Mouse (Mus musculus): ENCODE results near the gene S100a5. TPM values are rescaled to one million over a fixed set of nuclear protein-coding genes. Genes with fewer than 3 reads are reported as not detected.

The S100a5 gene
- not detected in 2 replicates for total RNA-seq (2017)

- ATAC-seq (replicated peaks; ENCODE audit: low read depth, poor library complexity, severe bottlenecking): no peak
Measured at GRCm38 (mm10) chr3:90608223-90608622, at the start of gene S100a5. S100a5 (plus strand) TSS chr3:90608523.

DNA sequence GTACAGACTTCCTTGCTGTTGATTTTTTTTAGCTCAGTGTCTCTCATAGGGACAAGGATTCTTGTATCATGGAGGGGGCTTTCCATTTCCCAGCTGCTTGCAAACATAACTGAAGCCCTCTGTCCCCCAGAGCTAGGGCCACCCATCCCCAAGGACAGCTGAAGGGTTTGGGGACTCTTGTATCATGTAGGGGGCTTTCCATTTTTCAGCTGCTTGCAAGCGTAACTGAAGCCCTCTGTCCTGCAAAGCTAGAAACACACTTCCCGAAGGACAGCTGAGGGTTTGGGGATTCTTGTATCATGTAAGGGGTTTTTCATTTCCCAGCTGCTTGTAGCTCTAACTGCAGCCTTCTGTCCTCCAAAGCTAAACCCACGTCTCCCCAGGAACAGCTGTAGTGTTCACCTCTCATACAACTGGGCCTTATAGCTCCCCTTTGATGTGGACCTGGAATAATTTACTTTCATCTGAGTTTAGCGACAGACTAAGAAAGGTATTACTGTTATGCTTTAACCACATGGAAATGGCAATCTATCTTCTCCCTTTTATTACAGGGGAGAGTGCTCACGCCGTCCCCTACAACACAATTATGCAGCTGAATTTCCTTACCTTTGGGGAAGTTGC lies 48.2 kb upstream of the S100a5 start, which contains the start of gene S100a3:
TSS of gene S100a3 (plus strand) at position 571 of the 621 bp plus-strand sequence.
- no peak for ATAC-seq (replicated peaks; ENCODE audit: low read depth, poor library complexity, severe bottlenecking)

DNA sequence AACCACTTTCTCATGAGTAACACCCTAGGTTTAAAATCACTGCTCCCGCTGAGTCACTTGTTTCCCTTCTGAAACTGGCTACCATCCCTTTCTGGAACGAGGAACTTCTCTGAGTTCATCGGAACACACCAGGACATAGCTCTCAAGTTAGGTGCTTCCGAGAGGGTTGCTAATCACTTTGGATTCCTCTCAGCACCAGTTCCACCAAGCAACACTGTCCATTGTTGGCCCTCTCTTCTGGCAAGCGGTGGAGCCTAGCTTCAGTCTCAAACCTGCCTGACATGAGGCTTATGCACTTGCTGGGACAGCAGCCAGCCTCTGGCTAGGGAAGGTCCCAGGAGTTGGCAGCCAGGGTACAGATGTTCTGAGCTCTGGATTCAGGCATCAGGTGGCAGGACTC lies 33.6 kb upstream of the S100a5 start:
- no peak for ATAC-seq (replicated peaks; ENCODE audit: low read depth, poor library complexity, severe bottlenecking)

- no peak for ATAC-seq (replicated peaks; ENCODE audit: low read depth, poor library complexity, severe bottlenecking)
Measured at GRCm38 (mm10) chr3:90575320-90575719, 33.0 kb upstream of the S100a5 start.

- ATAC-seq (replicated peaks; ENCODE audit: low read depth, poor library complexity, severe bottlenecking): no peak
Measured at GRCm38 (mm10) chr3:90576351-90577001, 31.8 kb upstream of the S100a5 start.

- no peak for ATAC-seq (replicated peaks; ENCODE audit: low read depth, poor library complexity, severe bottlenecking)
Measured at GRCm38 (mm10) chr3:90579433-90579832, 28.9 kb upstream of the S100a5 start.

DNA sequence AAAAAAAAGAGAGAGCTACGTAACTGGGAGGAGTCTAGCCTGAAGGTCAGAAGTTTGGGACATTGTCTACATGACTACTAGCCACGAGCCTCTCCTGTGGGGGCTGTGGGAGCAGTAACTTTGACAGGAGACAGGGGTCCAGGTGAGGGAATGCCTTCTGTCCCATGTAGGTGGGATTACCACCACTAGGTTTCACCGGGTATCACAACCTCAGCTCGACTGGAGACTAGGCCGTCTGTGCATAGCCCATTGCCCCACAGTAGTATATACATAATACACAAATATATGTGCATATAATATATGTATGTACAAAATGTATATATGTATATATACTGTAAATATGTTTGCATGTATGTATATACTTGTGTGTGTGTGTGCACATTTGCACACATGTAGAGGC lies 27.2 kb upstream of the S100a5 start:
- ATAC-seq (replicated peaks; ENCODE audit: low read depth, poor library complexity, severe bottlenecking): no peak

GRCm38 (mm10) chr3:90582156-90582555 lies 26.2 kb upstream of the S100a5 start:
- ATAC-seq (replicated peaks; ENCODE audit: low read depth, poor library complexity, severe bottlenecking): no peak

GRCm38 (mm10) chr3:90582556-90582955 lies 25.8 kb upstream of the S100a5 start:
- no peak for ATAC-seq (replicated peaks; ENCODE audit: low read depth, poor library complexity, severe bottlenecking)

DNA sequence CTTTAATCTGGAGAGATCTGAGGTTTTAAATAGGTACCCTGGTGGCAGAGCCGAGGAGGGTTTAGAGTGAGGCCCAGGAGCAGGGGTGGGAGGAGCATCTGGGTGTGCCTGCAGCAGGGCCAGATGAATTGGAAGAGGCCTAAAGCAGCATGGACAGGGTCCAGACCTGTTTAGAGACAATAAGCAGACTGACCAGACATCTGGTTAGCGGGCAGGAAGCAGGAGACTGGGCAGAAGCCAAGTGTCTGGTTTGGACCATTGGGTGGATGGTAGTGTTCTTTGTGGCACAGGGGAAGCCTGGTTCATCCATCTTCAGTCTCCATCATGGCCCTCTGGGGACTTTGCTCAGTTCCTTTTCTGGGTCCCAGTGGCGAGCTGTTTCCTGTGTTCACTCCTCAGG lies 24.4 kb upstream of the S100a5 start:
- ATAC-seq (replicated peaks; ENCODE audit: low read depth, poor library complexity, severe bottlenecking): no peak

- peak; percentile 50 for ATAC-seq (replicated peaks; ENCODE audit: low read depth, poor library complexity, severe bottlenecking)
Measured at GRCm38 (mm10) chr3:90585595-90585994, 22.7 kb upstream of the S100a5 start.

- ATAC-seq (replicated peaks; ENCODE audit: low read depth, poor library complexity, severe bottlenecking): no peak
Measured at GRCm38 (mm10) chr3:90586016-90586643, 22.2 kb upstream of the S100a5 start.

DNA sequence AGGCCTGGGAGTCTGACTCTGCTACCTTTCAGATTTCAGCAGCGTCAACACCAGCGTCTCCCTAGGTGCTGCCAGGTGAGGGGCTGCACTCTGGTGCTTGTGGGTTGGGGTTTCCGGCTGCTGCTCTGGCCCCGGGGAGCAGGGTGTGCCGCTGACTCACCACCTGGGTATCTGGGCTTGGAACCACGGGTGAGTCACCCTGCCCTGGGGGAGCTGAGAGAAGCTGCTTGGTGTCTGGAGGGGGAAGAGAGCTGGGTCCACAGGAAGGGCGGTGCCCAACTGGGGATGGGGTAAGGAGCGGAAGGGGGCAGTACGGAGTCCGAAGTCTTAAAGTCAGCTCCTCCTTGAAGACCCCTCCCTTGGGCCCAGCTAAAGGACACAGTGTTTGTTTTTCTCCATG lies 21.4 kb upstream of the S100a5 start:
- peak; percentile 82 for ATAC-seq (replicated peaks; ENCODE audit: low read depth, poor library complexity, severe bottlenecking)

- ATAC-seq (replicated peaks; ENCODE audit: low read depth, poor library complexity, severe bottlenecking): no peak
Measured at GRCm38 (mm10) chr3:90587361-90588101, 20.8 kb upstream of the S100a5 start.

GRCm38 (mm10) chr3:90589390-90589789 lies 18.9 kb upstream of the S100a5 start:
- peak; percentile 45 for ATAC-seq (replicated peaks; ENCODE audit: low read depth, poor library complexity, severe bottlenecking)

GRCm38 (mm10) chr3:90589947-90590346 lies 18.4 kb upstream of the S100a5 start, which contains the start of gene S100a2:
S100a2 (plus strand) TSS chr3:90590247.
- ATAC-seq (replicated peaks; ENCODE audit: low read depth, poor library complexity, severe bottlenecking): no peak

GRCm38 (mm10) chr3:90594466-90594865 lies 13.9 kb upstream of the S100a5 start:
- no peak; the same call in 1 of the 2 replicates for ATAC-seq (replicated peaks; ENCODE audit: low read depth, poor library complexity, severe bottlenecking)

GRCm38 (mm10) chr3:90595556-90595955 lies 12.8 kb upstream of the S100a5 start:
- no peak for ATAC-seq (replicated peaks; ENCODE audit: low read depth, poor library complexity, severe bottlenecking)

DNA sequence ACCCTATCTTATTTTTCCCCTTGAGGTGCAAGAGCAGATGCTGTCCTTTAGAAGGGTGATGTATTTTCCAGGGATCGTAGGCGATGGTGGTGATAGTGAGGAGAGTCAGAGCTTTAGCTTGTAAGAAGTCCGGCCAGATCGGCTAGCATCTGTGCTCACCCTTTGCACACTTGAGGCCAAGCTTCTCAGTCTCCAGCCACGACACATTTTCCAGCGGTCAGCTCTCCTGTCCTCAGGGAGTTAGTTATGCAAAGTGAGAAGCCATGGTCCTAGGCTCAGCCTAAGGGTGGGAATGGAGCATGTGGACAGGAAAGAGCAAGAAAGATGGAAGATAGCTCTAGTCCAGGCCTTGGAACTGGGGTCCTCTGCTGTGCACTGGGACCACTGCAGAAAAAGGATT lies 11.5 kb upstream of the S100a5 start:
- no peak for ATAC-seq (replicated peaks; ENCODE audit: low read depth, poor library complexity, severe bottlenecking)

DNA sequence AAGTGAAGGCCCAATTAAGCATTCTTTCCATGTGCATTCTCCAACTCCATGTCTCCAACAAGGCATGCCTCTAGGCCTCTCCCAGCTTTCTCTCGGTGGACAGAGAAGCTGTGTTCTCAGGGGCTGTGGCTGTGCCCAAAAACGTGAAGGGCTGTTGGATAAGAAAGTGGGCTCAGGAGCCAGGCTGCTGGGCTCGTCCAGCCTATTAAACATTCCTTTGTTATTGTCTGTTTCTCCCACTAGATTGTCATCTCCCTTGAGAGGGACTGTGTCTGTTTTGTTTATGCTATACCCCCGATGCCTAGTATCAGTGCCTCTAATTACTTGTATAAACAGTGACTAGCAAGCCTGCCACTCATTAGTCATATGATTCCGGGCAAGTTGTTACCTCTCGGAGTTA lies 10.6 kb upstream of the S100a5 start:
- no peak for ATAC-seq (replicated peaks; ENCODE audit: low read depth, poor library complexity, severe bottlenecking)

DNA sequence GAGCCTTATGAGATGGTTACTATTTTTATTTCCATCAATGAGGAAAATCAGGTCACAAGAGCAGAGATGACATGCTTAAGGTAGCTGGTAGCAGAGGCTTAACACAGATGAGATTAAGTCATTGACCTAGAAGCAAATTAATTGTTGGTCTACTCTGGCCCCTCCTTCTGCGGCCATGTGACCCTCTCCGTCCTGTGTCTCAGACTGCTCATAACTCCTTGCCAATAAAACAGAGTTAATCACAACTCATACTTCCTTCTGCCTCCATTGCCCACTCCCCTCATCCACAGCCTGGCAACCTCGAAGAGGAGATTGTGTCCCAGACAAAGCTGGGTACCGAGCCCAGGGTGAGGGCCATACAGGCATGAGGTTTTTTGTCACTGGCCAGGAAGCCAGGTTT lies 10.1 kb upstream of the S100a5 start:
- no peak for ATAC-seq (replicated peaks; ENCODE audit: low read depth, poor library complexity, severe bottlenecking)
